Mouse (Mus musculus) heart, embryonic 11.5 days (tissue): ENCODE results near the gene Col17a1. TPM values are rescaled to one million over a fixed set of nuclear protein-coding genes. Genes with fewer than 3 reads are reported as not detected.

Experiments
- ATAC-seq: fragments of 200-750 bp; cut with Nextera tagmentation; replicated peaks from 2 replicates; pipeline ENCODE4 v1.8.0; 2017; ENCODE audit warnings: moderate library complexity; ENCODE audit not compliant: insufficient number of reproducible peaks, low FRiP score, low TSS enrichment
- H3K27ac ChIP-seq: fragments of 300-500 bp; sonication (generic); 2 replicates; pipeline ENCODE4 v1.5.1; 2014; ENCODE audit warnings: mild to moderate bottlenecking, low read depth, low read length
- H3K27me3 ChIP-seq: fragments of 300-500 bp; sonication (generic); 2 replicates; pipeline ENCODE4 v1.6.1; 2014; ENCODE audit warnings: mild to moderate bottlenecking, low read length, mixed read lengths; ENCODE audit not compliant: control insufficient read depth, insufficient read depth
- H3K36me3 ChIP-seq: fragments of 300-500 bp; sonication (generic); 2 replicates; pipeline ENCODE4 v1.6.1; 2014; ENCODE audit warnings: mild to moderate bottlenecking, low read length, moderate library complexity, mixed read lengths; ENCODE audit not compliant: control insufficient read depth, insufficient read depth
- H3K4me1 ChIP-seq: fragments of 300-500 bp; sonication (generic); 2 replicates; pipeline ENCODE4 v1.6.1; 2014; ENCODE audit warnings: low read length; ENCODE audit not compliant: control insufficient read depth, insufficient read depth
- H3K4me2 ChIP-seq: fragments of 300-500 bp; sonication (generic); 2 replicates; pipeline ENCODE4 v1.6.1; 2014; ENCODE audit warnings: mild to moderate bottlenecking, moderate library complexity
- H3K4me3 ChIP-seq: fragments of 300-500 bp; sonication (generic); 2 replicates; pipeline ENCODE4 v1.5.1; 2014; ENCODE audit warnings: low read depth, low read length
- H3K9ac ChIP-seq: fragments of 300-500 bp; sonication (generic); 2 replicates; pipeline ENCODE4 v1.6.1; 2014; ENCODE audit warnings: mild to moderate bottlenecking, low read depth, low read length, moderate library complexity
- H3K9me3 ChIP-seq: fragments of 300-500 bp; sonication (generic); replicated peaks from 2 replicates; pipeline ENCODE4 v1.6.1; 2016; ENCODE audit warnings: low read length; ENCODE audit not compliant: control insufficient read depth
- WGBS: fragments of 180-500 bp; shearing (Covaris S2); extraction: QIAGEN DNeasy Blood & Tissue Kit; methylation state at CpG from one replicate; pipeline ENCODE4 v1.1.7; 2014; ENCODE audit not compliant: insufficient replicate concordance; 5-methylcytosine and 5-hydroxymethylcytosine counted together
- polyA plus RNA-seq: library from polyadenylated mRNA; unstranded; fragments of >200 nt; fragmentation: Nextera tagmentation; extraction: Ambion mirVana; gene quantifications from 2 replicates; pipeline ENCODE4 v1.2.1, GENCODE M21; 2014

Col17a1 gene
- polyA plus RNA-seq: 0.41 and 0.44 TPM in 2 replicates

DNA sequence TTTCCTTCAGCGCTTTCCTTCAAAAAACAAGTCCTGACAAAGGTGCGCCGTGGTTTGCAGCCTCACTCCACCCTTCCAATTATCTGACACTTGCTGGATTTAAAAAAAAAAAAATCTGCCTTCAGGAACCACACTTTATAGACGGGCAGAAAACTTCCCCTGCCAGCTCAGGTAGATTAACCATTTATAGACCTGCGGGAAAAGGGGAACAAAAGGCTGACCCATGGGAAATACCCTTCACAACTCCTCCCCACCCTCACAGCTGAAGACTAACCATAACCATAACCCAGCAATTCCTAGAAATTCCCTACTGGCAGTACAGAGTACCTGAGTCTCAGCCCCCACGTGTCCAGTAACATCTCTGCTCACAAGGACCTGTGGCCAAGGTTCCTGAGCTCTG, at the start of gene Col17a1:
TSS of gene Col17a1 (minus strand) at position 101 of the 400 bp plus-strand sequence.
- Histone ChIP-seq H3K4me2 (no peak within 1 kb of the TSS), H3K9me3 (no peaks in the 10 kb centered on the region), H3K36me3 (no peaks in the 10 kb centered on the region), H3K27me3 (no peaks in the 10 kb centered on the region), H3K27ac (no peak within 1 kb of the TSS), H3K4me1 (no peaks in the 10 kb centered on the region), H3K4me3 (no peak within 1 kb of the TSS), H3K9ac (no peak within 1 kb of the TSS)
- ATAC-seq: no peak
- 66% methylated on average over 6 of the region's 6 CpGs for WGBS

- ATAC-seq: 0 out of 2 replicates have a peak, but pooled peaks have one; percentile 24
- WGBS: under 1% methylated on average over 14 of the region's 15 CpGs
These were observed 40.0 kb upstream of the Col17a1 start for GRCm38 (mm10) chr19:47731931-47732330.

DNA sequence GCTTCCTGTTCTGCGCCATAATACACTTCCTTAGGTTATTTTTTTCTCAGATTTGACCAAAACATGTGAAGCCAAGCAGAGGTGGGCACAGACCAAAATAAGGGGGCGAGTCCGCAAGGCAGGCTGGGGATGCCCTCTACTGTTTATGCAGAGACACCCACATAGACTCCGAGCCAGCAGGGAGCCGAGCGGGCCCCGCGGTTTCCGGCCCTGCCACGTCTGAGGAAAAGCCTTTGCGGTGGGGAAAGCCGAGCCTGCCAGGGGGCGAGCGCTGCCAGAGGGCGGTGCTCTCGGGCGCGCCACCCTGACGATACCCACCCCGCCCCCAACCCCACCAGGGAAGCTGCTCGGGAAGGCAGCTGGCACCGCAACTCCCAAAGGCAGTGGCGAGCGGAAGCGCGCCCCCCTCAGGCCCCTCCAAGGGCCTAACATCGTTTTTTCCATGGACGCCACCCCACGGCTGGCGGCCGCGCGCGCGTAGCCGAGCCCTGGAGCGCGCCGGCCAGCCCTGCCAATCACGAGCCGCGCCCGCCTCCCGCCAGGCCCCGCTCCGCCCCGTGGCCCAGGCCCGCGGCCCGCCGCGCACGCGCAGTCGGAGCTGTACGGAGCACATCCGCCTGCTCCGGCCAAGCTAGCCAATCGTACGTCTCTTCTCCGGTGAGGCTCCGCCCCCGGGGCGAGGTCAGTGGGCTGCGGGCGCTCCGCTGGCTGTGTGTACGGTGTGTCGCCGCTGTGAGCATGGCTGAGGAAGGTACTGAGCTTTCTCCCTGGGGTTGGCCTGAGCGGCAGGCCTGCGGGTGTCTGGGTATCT, 39.4 kb upstream of the Col17a1 start, which contains the start of gene Sfr1:
TSS of gene Sfr1 (plus strand) at position 612 of the 811 bp plus-strand sequence.
- H3K4me3 ChIP-seq: peak within 1 kb of the TSS; percentile 88
- H3K27ac ChIP-seq: peak within 1 kb of the TSS; percentile 97
- under 1% methylated on average over 54 of the region's 72 CpGs for WGBS
- peaks cover 9% of the 10 kb centered on the region for H3K4me1 ChIP-seq
- peak within 1 kb of the TSS; percentile 80 for H3K4me2 ChIP-seq
- no peaks in the 10 kb centered on the region for H3K9me3 ChIP-seq
- ATAC-seq: peak; percentile 96
- H3K36me3 ChIP-seq: peaks cover 15% of the 10 kb centered on the region
- H3K9ac ChIP-seq: peak within 1 kb of the TSS; percentile 89
- H3K27me3 ChIP-seq: no peaks in the 10 kb centered on the region

More at GRCm38 (mm10) chr19:47731931-47732330, 40.0 kb upstream of the Col17a1 start:
- Histone ChIP-seq H3K27ac (peak overlapping the region; percentile 97), H3K4me1 (peaks cover 9% of the 10 kb centered on the region), H3K4me2 (peak overlapping the region; percentile 80), H3K36me3 (peaks cover 15% of the 10 kb centered on the region), H3K9me3 (no peaks in the 10 kb centered on the region), H3K4me3 (peak overlapping the region; percentile 88), H3K9ac (peak overlapping the region; percentile 89), H3K27me3 (no peaks in the 10 kb centered on the region)

DNA sequence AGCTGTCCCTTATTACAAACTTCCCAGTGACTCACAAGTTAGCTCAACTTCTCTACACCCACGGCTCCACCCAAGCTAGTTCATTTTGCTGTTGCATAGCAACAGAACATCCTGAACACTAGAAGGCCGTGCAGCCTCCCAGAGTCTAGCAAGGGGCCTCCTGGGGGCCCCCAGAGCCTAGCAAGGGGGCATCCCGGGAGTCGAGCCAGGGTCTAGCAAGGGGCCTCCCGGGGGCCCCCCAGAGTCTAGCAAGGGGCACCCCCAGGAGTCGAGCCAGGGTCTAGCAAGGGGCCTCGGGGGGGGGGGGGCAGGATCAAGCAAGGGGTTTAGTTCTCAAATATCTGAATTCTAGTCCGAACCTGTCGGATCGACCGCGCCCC, 38.8 kb upstream of the Col17a1 start:
- Histone ChIP-seq H3K4me2 (peak overlapping the region; percentile 80), H3K27ac (peak overlapping the region; percentile 97), H3K4me1 (peaks cover 6% of the 10 kb centered on the region), H3K9ac (peak overlapping the region; percentile 89), H3K36me3 (peaks cover 15% of the 10 kb centered on the region), H3K9me3 (no peaks in the 10 kb centered on the region), H3K27me3 (no peaks in the 10 kb centered on the region), H3K4me3 (peak overlapping the region; percentile 88)
- WGBS: under 1% methylated on average over 12 of the region's 12 CpGs
- peak; percentile 84 for ATAC-seq

- Histone ChIP-seq H3K36me3 (no peaks in the 10 kb centered on the region), H3K4me1 (peaks cover 4% of the 10 kb centered on the region; the same call in 1 of the 2 replicates), H3K27ac (no peak overlapping the region), H3K9me3 (no peaks in the 10 kb centered on the region), H3K9ac (no peak overlapping the region), H3K27me3 (no peaks in the 10 kb centered on the region), H3K4me2 (no peak overlapping the region), H3K4me3 (no peak overlapping the region)
- no peak for ATAC-seq
- WGBS: 72% methylated on average over 7 of the region's 7 CpGs
These were observed 33.8 kb upstream of the Col17a1 start for GRCm38 (mm10) chr19:47725643-47726140.

GRCm38 (mm10) chr19:47724903-47725302, 33.0 kb upstream of the Col17a1 start:
- Histone ChIP-seq H3K27ac (no peak overlapping the region), H3K36me3 (no peaks in the 10 kb centered on the region), H3K4me2 (no peak overlapping the region), H3K4me1 (no peaks in the 10 kb centered on the region), H3K9ac (no peak overlapping the region), H3K9me3 (no peaks in the 10 kb centered on the region), H3K27me3 (no peaks in the 10 kb centered on the region), H3K4me3 (no peak overlapping the region)
- WGBS: 68% methylated on average over 4 of the region's 4 CpGs
- no peak for ATAC-seq

GRCm38 (mm10) chr19:47722471-47722870, 30.6 kb upstream of the Col17a1 start:
- no peaks in the 10 kb centered on the region for H3K9me3 ChIP-seq
- WGBS: 26% methylated on average over 6 of the region's 6 CpGs
- no peaks in the 10 kb centered on the region for H3K4me1 ChIP-seq
- H3K27ac ChIP-seq: no peak overlapping the region
- ATAC-seq: no peak
- no peaks in the 10 kb centered on the region for H3K36me3 ChIP-seq
- no peaks in the 10 kb centered on the region for H3K27me3 ChIP-seq
- H3K4me3 ChIP-seq: no peak overlapping the region
- no peak overlapping the region for H3K4me2 ChIP-seq
- no peak overlapping the region for H3K9ac ChIP-seq

GRCm38 (mm10) chr19:47719147-47719546, 27.3 kb upstream of the Col17a1 start:
- H3K4me2 ChIP-seq: no peak overlapping the region
- H3K4me1 ChIP-seq: no peaks in the 10 kb centered on the region
- H3K27me3 ChIP-seq: no peaks in the 10 kb centered on the region
- no peak for ATAC-seq
- no peak overlapping the region for H3K9ac ChIP-seq
- H3K9me3 ChIP-seq: 0 out of 2 replicates have a peak, but pooled peaks cover 2% of the 10 kb centered on the region
- no peak overlapping the region for H3K27ac ChIP-seq
- WGBS: 78% methylated on average over 3 of the region's 3 CpGs
- no peaks in the 10 kb centered on the region for H3K36me3 ChIP-seq
- H3K4me3 ChIP-seq: no peak overlapping the region
